ENCODE assay signal across 8 mouse cellular contexts in the genomic region with DNA sequence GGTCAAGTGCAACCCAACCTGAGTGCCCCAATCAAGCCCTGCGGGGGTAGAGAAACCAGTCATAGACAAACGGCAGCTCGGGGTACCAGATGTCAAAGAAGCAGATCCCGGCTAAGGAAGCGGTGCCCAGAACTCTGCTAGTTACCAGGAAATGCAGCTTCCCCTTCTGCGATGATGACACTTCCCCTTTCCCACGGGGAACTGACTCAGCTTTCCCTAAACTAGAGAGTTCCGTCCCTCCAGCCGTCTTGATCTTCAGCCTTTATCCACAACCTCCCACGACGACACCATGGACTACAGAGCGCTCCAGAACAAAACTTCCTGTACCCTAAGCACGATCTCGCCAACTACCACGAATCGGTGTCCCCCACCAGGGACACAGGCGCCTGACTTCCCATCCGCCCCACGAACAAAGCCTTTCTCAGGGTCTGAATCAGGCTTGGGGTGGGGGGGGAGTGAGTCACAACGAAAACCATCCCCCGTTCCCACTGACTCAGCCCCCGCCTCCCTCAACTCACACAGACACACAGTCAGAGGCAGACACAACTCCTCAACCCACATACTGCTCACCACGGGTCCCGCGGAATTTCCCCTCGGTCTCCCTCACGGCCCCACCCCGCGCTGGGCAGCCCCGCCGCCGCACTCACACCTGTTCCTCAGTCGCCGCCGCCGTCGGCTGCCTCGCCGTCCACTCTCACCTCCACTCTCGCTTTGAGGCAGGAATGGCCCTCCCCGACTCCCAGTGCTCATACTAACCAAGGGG. TPM values are rescaled to one million over a fixed set of nuclear protein-coding genes. Genes with fewer than 3 reads are reported as not detected.
DNase-seq lines count a peak whose midpoint lies in the region; ATAC-seq lines count a peak whose summit lies in the region.

No protein-coding gene starts in this region.

- peak overlapping the region; percentile 92 for H3K9ac ChIP-seq in forebrain, embryonic 14.5 days (ENCODE audit: low read length)

- WGBS in forebrain, embryonic 14.5 days, result under 1% methylated on average over 41 of the region's 41 CpGs

- peak; percentile 94 for DNase-seq in CD4-positive helper T cell, adult 2 months (ENCODE audit: low read depth, low spot score)
- DNase-seq in Muller cell, postnatal 12 days (ENCODE audit: inconsistent ontology term), result peak; percentile 96
- DNase-seq in forebrain, embryonic 14.5 days (ENCODE audit: low spot score), result no peak
- DNase-seq in heart, postnatal 36 days, result peak; percentile 68 to 78
- DNase-seq in kidney, postnatal 4 days, result peak; percentile 66 to 79
- peak; percentile 86 for DNase-seq in lung, postnatal 25 days (ENCODE audit: low spot score)
- peak; percentile 73 to 83 for DNase-seq in right cerebral cortex, postnatal 10 days (ENCODE audit: low spot score in 2 of 2)
- no peak for DNase-seq in yolk sac, embryonic 10.5 days (ENCODE audit: low spot score)

- intact Hi-C loops in heart, postnatal 36 days (cut with DNase I), result loop anchor here (10.0 kb wide), 2 partner anchors 584 to 824 kb away; partner anchors contain the start of genes 0610010K14Rik, Gabarap, Gm21988 and Phf23

- peak overlapping the region; percentile 99 for H3K4me2 ChIP-seq in forebrain, embryonic 14.5 days (ENCODE audit: low read length)

- ATAC-seq in forebrain, embryonic 14.5 days, result peak; percentile 15

- H3K27me3 ChIP-seq in forebrain, embryonic 14.5 days (replicated peaks; ENCODE audit: control insufficient read depth, insufficient read depth, low read length), result no peaks in the 10 kb centered on the region

- peak overlapping the region; percentile 77 for H3K4me3 ChIP-seq in forebrain, embryonic 14.5 days (ENCODE audit: low read depth, low read length)

- H3K4me1 ChIP-seq in forebrain, embryonic 14.5 days (ENCODE audit: control insufficient read depth, insufficient read depth, low read length), result peaks cover 39% of the 10 kb centered on the region

- H3K9me3 ChIP-seq in forebrain, embryonic 14.5 days (replicated peaks; ENCODE audit: control insufficient read depth, low read length), result no peaks in the 10 kb centered on the region

- H3K27ac ChIP-seq in forebrain, embryonic 14.5 days (ENCODE audit: low read depth, low read length), result peak overlapping the region; percentile 99

- peaks cover 46% of the 10 kb centered on the region for H3K36me3 ChIP-seq in forebrain, embryonic 14.5 days (ENCODE audit: control insufficient read depth, insufficient read depth, low read length)

RNA-seq across cellular contexts. Expression of gene Kdm6b, which starts 3.0 kb away (rescaled TPM):
- polyA plus RNA-seq in forebrain, embryonic 14.5 days (2014; fragmentation: Nextera tagmentation; extraction: Ambion mirVana), result 28.7 and 38.2 TPM in 2 replicates
- 10 to 100 TPM; 26.1 to 29.1 TPM for total RNA-seq in heart, postnatal 36 days (2021)

RNA-seq across cellular contexts. Expression of gene Tmem88, which starts 12.5 kb away (rescaled TPM):
- polyA plus RNA-seq in forebrain, embryonic 14.5 days (2014; fragmentation: Nextera tagmentation; extraction: Ambion mirVana), result 4.7 and 5.7 TPM in 2 replicates
- total RNA-seq in heart, postnatal 36 days (2021), result 10 to 100 TPM; 23.3 to 29.6 TPM

RNA-seq across cellular contexts. Expression of gene Cyb5d1, which starts 15.1 kb away (rescaled TPM):
- polyA plus RNA-seq in forebrain, embryonic 14.5 days (2014; fragmentation: Nextera tagmentation; extraction: Ambion mirVana), result 31.1 and 36.4 TPM in 2 replicates
- total RNA-seq in heart, postnatal 36 days (2021), result 10 to 100 TPM; 29.6 to 31.8 TPM

RNA-seq across cellular contexts. Expression of gene Naa38, which starts 15.2 kb away (rescaled TPM):
- polyA plus RNA-seq in forebrain, embryonic 14.5 days (2014; fragmentation: Nextera tagmentation; extraction: Ambion mirVana), result 106 and 142 TPM in 2 replicates
- total RNA-seq in heart, postnatal 36 days (2021), result 100 to 1,000 TPM; 101 to 103 TPM

RNA-seq across cellular contexts. Expression of gene Chd3, which starts 41.3 kb away (rescaled TPM):
- polyA plus RNA-seq in forebrain, embryonic 14.5 days (2014; fragmentation: Nextera tagmentation; extraction: Ambion mirVana), result 70.3 and 77.3 TPM in 2 replicates
- 10 to 100 TPM; 21.8 to 22.8 TPM for total RNA-seq in heart, postnatal 36 days (2021)

Comparison
In these comparisons a context has a peak if more than half of its experiments do, and no peak if none do; other contexts are left out.
1. DNase-seq: peak in CD4-positive helper T cell, adult 2 months (single experiment), Muller cell, postnatal 12 days (single experiment), heart, postnatal 36 days (2 of 2), kidney, postnatal 4 days (2 of 2), lung, postnatal 25 days (single experiment) and right cerebral cortex, postnatal 10 days (2 of 2); none in forebrain, embryonic 14.5 days (single experiment) and yolk sac, embryonic 10.5 days (single experiment).